Mouse (Mus musculus) frontal cortex, adult (tissue): Measurements from ENCODE around the gene Ppp3ca.
A peak's percentile ranks its signal among the peaks of the same experiment; 100 is the strongest.

ENCODE experiments used
- ATAC-seq: cut with Nextera tagmentation; 2 replicates; pipeline ENCODE4 v1.9.2; 2017; ENCODE audit warnings: mild to moderate bottlenecking, moderate library complexity, mixed read lengths; ENCODE audit not compliant: low TSS enrichment

The Ppp3ca gene

GRCm38 (mm10) chr3:136853596-136853995, 183.7 kb downstream of the Ppp3ca start:
- no peak for ATAC-seq

- no peak for ATAC-seq
These were observed 186.1 kb downstream of the Ppp3ca start for GRCm38 (mm10) chr3:136855996-136856395.

GRCm38 (mm10) chr3:136862051-136862837, 192.3 kb downstream of the Ppp3ca start:
- ATAC-seq = no peak

GRCm38 (mm10) chr3:136863127-136863526, 193.2 kb downstream of the Ppp3ca start:
- ATAC-seq = 0 out of 2 replicates have a peak, but pooled peaks have one; percentile 25

- no peak for ATAC-seq
These were observed 194.4 kb downstream of the Ppp3ca start for GRCm38 (mm10) chr3:136864306-136864705.

- no peak for ATAC-seq
These were observed 195.4 kb downstream of the Ppp3ca start for GRCm38 (mm10) chr3:136865176-136865859.

GRCm38 (mm10) chr3:136866095-136866494, 196.2 kb downstream of the Ppp3ca start:
- no peak for ATAC-seq

- no peak for ATAC-seq
These were observed 196.6 kb downstream of the Ppp3ca start for GRCm38 (mm10) chr3:136866571-136866970.

GRCm38 (mm10) chr3:136867366-136867765, 197.4 kb downstream of the Ppp3ca start:
- no peak for ATAC-seq

GRCm38 (mm10) chr3:136871772-136872532, 202.0 kb downstream of the Ppp3ca start:
- peak; percentile 32; the same call in 1 of the 2 replicates for ATAC-seq

- no peak for ATAC-seq
These were observed 202.7 kb downstream of the Ppp3ca start for GRCm38 (mm10) chr3:136872533-136873095.

- peak; percentile 38; the same call in 1 of the 2 replicates for ATAC-seq
These were observed 204.0 kb downstream of the Ppp3ca start for GRCm38 (mm10) chr3:136873809-136874449.

- ATAC-seq = no peak
These were observed 204.6 kb downstream of the Ppp3ca start for GRCm38 (mm10) chr3:136874566-136874965.

- ATAC-seq = no peak
These were observed 217.8 kb downstream of the Ppp3ca start for GRCm38 (mm10) chr3:136887741-136888140.

GRCm38 (mm10) chr3:136892140-136892539, 222.2 kb downstream of the Ppp3ca start:
- no peak for ATAC-seq

- ATAC-seq = no peak
These were observed 223.9 kb downstream of the Ppp3ca start for GRCm38 (mm10) chr3:136893596-136894402.

GRCm38 (mm10) chr3:136895498-136895897, 225.6 kb downstream of the Ppp3ca start:
- ATAC-seq = no peak

- ATAC-seq = no peak
These were observed 226.4 kb downstream of the Ppp3ca start for GRCm38 (mm10) chr3:136896276-136896675.

- peak; percentile 82 for ATAC-seq
These were observed 229.8 kb downstream of the Ppp3ca start for GRCm38 (mm10) chr3:136899744-136900143.

GRCm38 (mm10) chr3:136900986-136901385, 231.1 kb downstream of the Ppp3ca start:
- no peak for ATAC-seq

- no peak for ATAC-seq
These were observed 232.9 kb downstream of the Ppp3ca start for GRCm38 (mm10) chr3:136902776-136903175.
